Mouse (Mus musculus): ENCODE results near the gene Adam11. TPM values are rescaled to one million over a fixed set of nuclear protein-coding genes. Genes with fewer than 3 reads are reported as not detected.
A peak's percentile ranks its signal among the peaks of the same experiment; 100 is the strongest.
"Not testable (repeated sequence)": the region's sequence is repeated elsewhere in the genome, so short reads cannot be mapped to it uniquely, and the experiment has no call there.

Gene Adam11
- polyA plus RNA-seq (2012; rRNA removed), result 12.9 and 14.8 TPM in 2 replicates

- H3K27me3 ChIP-seq (ENCODE audit: control insufficient read depth, insufficient read depth, low read length), result no peaks in the 10 kb centered on the region
- TF ChIP-seq CTCF (IDR thresholded peaks at IDR 0.05; ENCODE audit: control insufficient read depth, insufficient read depth, insufficient replicate concordance, low read depth, low read length), result no peak
- no peak for TF ChIP-seq POLR2A (IDR thresholded peaks at IDR 0.05; ENCODE audit: control insufficient read depth, low read depth, low read length)
Observed at GRCm38 (mm10) chr11:102761309-102762210, at the start of gene Adam11. Gene Adam11, plus strand, starts transcription at chr11:102761439.

DNA sequence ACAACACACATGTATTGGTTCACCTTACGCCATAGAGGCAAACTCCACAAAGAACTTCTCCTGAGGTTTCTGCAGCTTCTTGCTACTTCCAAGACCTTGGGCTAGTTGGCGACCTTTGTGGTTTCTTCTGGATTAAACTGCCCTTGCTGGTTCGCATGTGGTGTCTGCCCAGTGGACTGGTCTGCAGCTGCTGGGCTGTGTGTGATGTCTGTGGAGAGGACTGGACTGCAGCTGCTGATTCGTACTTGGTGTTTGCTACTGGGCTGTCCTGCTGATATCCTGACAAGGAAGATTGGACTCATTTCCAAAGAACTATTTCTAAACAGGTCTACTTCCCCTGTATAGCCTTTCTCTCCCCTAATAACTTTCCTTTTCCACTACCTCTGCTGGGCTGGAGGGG, 48.8 kb upstream of the Adam11 start:
- Histone ChIP-seq H3K4me3 (ENCODE audit: control insufficient read depth, low read depth, low read length) (no peak overlapping the region), H3K27ac (ENCODE audit: control insufficient read depth, insufficient read depth, low read depth, low read length) (no peak overlapping the region), H3K4me1 (ENCODE audit: control insufficient read depth, insufficient read depth, low read length) (peaks cover 4% of the 10 kb centered on the region; the same call in 1 of the 2 replicates), H3K27me3 (ENCODE audit: control insufficient read depth, insufficient read depth, low read length) (no peaks in the 10 kb centered on the region), H3K36me3 (ENCODE audit: control insufficient read depth, insufficient read depth, low read length) (no peaks in the 10 kb centered on the region)
- TF ChIP-seq CTCF (IDR thresholded peaks at IDR 0.05; ENCODE audit: control insufficient read depth, insufficient read depth, insufficient replicate concordance, low read depth, low read length) (no peak), POLR2A (IDR thresholded peaks at IDR 0.05; ENCODE audit: control insufficient read depth, low read depth, low read length) (no peak)

More at GRCm38 (mm10) chr11:102761309-102762210, at the start of gene Adam11:
- peaks cover 7% of the 10 kb centered on the region for H3K4me1 ChIP-seq (ENCODE audit: control insufficient read depth, insufficient read depth, low read length)
- no peaks in the 10 kb centered on the region for H3K36me3 ChIP-seq (ENCODE audit: control insufficient read depth, insufficient read depth, low read length)
- H3K27ac ChIP-seq (ENCODE audit: control insufficient read depth, insufficient read depth, low read depth, low read length), result no peak within 1 kb of the TSS
- H3K4me3 ChIP-seq (ENCODE audit: control insufficient read depth, low read depth, low read length), result peak within 1 kb of the TSS; percentile 57

DNA sequence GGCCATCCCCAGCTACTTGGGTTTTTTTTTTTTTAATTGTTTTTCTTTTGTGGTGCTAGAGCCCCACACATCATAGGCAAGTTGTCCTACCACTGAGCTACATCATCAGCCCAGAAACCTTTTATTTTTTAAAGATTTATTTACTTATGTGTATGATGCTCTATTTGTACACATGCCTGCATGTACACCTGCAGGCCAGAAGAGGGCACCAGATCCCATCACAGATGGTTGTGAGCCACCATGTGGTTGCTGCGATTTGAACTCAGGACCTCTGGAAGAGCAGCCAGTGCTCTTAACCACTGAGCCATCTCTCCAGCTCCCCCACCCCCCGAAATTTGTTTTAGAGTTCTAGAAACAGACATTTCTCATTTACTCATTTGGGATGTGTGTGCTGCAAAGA, 46.7 kb upstream of the Adam11 start:
- H3K27ac ChIP-seq (ENCODE audit: control insufficient read depth, insufficient read depth, low read depth, low read length); H3K36me3 ChIP-seq (ENCODE audit: control insufficient read depth, insufficient read depth, low read length); H3K4me1 ChIP-seq (ENCODE audit: control insufficient read depth, insufficient read depth, low read length); H3K27me3 ChIP-seq (ENCODE audit: control insufficient read depth, insufficient read depth, low read length); H3K4me3 ChIP-seq (ENCODE audit: control insufficient read depth, low read depth, low read length): not testable (repeated sequence)

DNA sequence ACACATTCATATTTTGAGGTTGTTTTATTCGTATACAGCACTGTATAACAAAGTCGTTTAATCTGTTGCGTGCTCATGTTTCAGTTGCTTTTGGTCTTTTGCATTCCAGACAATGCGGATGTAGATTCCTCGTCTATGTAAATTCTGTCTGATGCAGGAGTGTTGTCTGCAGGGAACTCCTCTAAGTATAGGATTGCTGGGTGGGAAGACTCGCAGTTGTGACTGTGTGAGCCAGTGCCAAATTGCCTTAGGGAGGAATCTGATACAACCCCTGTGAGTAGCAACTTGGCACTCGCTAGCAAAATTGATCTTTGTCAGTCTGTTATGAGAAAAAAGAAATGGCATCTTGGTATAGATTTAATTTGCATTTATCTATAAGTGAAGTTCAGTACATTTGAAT, 45.1 kb upstream of the Adam11 start:
- no peaks in the 10 kb centered on the region for H3K36me3 ChIP-seq (ENCODE audit: control insufficient read depth, insufficient read depth, low read length)
- no peaks in the 10 kb centered on the region for H3K27me3 ChIP-seq (ENCODE audit: control insufficient read depth, insufficient read depth, low read length)
- H3K4me3 ChIP-seq (ENCODE audit: control insufficient read depth, low read depth, low read length), result no peak overlapping the region
- no peak overlapping the region for H3K27ac ChIP-seq (ENCODE audit: control insufficient read depth, insufficient read depth, low read depth, low read length)
- TF ChIP-seq CTCF (IDR thresholded peaks at IDR 0.05; ENCODE audit: control insufficient read depth, insufficient read depth, insufficient replicate concordance, low read depth, low read length), result no peak
- no peak for TF ChIP-seq POLR2A (IDR thresholded peaks at IDR 0.05; ENCODE audit: control insufficient read depth, low read depth, low read length)
- peaks cover 4% of the 10 kb centered on the region; the same call in 1 of the 2 replicates for H3K4me1 ChIP-seq (ENCODE audit: control insufficient read depth, insufficient read depth, low read length)

DNA sequence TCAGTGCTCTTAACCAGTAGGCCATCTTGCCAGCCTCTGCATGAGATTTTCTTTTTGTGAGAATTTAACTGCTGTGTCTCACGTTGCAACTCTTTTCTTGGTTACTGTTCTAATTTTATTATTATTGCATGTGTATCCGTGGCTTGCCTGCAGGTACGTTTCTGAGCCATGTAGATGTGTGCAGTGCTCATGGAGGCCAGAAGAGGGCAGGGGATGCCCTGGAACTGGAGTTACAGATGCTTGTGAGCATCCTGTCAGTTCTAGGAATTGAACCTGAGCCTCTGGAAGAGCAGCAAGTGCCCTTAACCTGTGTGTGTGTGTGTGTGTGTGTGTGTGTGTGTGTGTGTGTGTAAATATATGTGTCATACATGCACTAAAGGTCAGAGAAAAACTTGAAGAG, 35.7 kb upstream of the Adam11 start:
- Histone ChIP-seq H3K4me3 (ENCODE audit: control insufficient read depth, low read depth, low read length) (no peak overlapping the region), H3K27ac (ENCODE audit: control insufficient read depth, insufficient read depth, low read depth, low read length) (no peak overlapping the region), H3K27me3 (ENCODE audit: control insufficient read depth, insufficient read depth, low read length) (no peaks in the 10 kb centered on the region), H3K36me3 (ENCODE audit: control insufficient read depth, insufficient read depth, low read length) (no peaks in the 10 kb centered on the region), H3K4me1 (ENCODE audit: control insufficient read depth, insufficient read depth, low read length) (peaks cover 3% of the 10 kb centered on the region)
- TF ChIP-seq CTCF (IDR thresholded peaks at IDR 0.05; ENCODE audit: control insufficient read depth, insufficient read depth, insufficient replicate concordance, low read depth, low read length) (no peak; the same call in 1 of the 2 replicates), POLR2A (IDR thresholded peaks at IDR 0.05; ENCODE audit: control insufficient read depth, low read depth, low read length) (no peak)

DNA sequence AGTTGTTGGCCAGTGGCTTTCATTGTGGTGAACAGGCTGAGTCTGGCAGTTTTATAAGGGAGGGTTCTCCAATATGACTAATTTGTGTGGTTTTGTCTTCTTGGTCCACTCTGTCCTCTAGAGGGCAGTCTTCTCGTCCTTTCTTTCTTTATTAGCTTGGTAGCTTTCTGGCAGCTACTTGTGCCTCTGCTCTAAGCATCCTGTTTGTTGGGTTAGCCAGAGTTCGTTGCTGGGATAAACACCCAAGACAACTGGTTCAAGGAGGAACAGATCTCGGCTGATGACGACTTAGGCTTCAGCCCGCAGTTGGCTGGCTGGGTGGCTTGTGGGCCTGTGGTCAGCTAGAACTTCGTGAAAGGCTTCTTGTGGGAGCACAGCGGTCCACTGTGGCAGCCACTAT, 32.6 kb upstream of the Adam11 start:
- H3K27me3 ChIP-seq (ENCODE audit: control insufficient read depth, insufficient read depth, low read length), result no peaks in the 10 kb centered on the region
- H3K27ac ChIP-seq (ENCODE audit: control insufficient read depth, insufficient read depth, low read depth, low read length), result no peak overlapping the region
- H3K4me1 ChIP-seq (ENCODE audit: control insufficient read depth, insufficient read depth, low read length), result peaks cover 3% of the 10 kb centered on the region
- H3K4me3 ChIP-seq (ENCODE audit: control insufficient read depth, low read depth, low read length), result no peak overlapping the region
- no peak for TF ChIP-seq POLR2A (IDR thresholded peaks at IDR 0.05; ENCODE audit: control insufficient read depth, low read depth, low read length)
- no peaks in the 10 kb centered on the region for H3K36me3 ChIP-seq (ENCODE audit: control insufficient read depth, insufficient read depth, low read length)

DNA sequence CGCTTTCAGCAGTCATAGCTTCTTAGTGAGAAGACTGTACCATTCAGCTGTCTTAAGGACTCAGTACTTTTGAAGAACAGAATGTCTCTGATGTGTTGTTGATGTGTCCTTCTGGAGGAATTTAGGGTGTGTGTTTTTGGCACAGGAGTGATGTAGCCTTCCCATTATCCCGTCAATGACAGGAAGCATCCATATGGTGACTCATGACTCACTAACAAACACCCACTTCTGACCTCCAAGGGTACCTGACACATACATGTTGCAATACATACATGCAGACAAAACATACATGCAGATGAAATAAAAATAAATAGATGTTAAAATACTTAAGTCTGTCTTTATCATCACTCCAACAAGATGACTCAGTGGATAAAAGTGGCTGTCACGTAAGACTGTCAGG, 31.4 kb upstream of the Adam11 start:
- TF ChIP-seq POLR2A (IDR thresholded peaks at IDR 0.05; ENCODE audit: control insufficient read depth, low read depth, low read length), result no peak
- TF ChIP-seq CTCF (IDR thresholded peaks at IDR 0.05; ENCODE audit: control insufficient read depth, insufficient read depth, insufficient replicate concordance, low read depth, low read length), result no peak
- peaks cover 3% of the 10 kb centered on the region for H3K4me1 ChIP-seq (ENCODE audit: control insufficient read depth, insufficient read depth, low read length)
- no peak overlapping the region for H3K27ac ChIP-seq (ENCODE audit: control insufficient read depth, insufficient read depth, low read depth, low read length)
- H3K36me3 ChIP-seq (ENCODE audit: control insufficient read depth, insufficient read depth, low read length), result no peaks in the 10 kb centered on the region
- H3K27me3 ChIP-seq (ENCODE audit: control insufficient read depth, insufficient read depth, low read length), result no peaks in the 10 kb centered on the region
- H3K4me3 ChIP-seq (ENCODE audit: control insufficient read depth, low read depth, low read length), result no peak overlapping the region
